Mouse (Mus musculus) urinary bladder, adult 18-20 months (tissue): Measurements from ENCODE around the gene Clk2.
"Not testable (repeated sequence)": the region's sequence is repeated elsewhere in the genome, so short reads cannot be mapped to it uniquely, and the experiment has no call there.

Experiments used
- DNase-seq, 2 experiments: peaks; one replicate each; pipeline ENCODE4 v3.0.0; 2022; ENCODE audit warnings: low spot score in 2 of 2, mixed read lengths in 2 of 2

The Clk2 gene

DNA sequence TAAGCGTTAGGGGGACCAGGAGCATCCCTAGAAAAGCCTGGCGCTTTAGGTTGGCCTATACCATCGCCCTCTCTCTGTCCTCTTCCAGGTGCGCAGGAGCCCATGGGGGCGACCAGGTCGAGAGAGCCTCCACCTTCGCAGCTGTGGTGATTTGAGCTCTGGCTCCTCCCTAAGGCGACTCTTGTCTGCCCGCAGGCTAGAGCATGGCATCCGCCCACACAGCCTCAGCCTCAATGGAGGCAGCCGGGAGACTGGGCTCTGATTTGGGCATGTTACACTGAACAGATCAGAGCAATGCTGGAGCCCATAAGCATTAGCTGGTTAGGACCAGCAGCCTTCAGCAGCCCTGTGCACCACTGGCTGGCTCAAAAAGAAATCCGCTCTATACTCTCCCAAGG, 23.9 kb downstream of the Clk2 start:
- DNase-seq, result no peak

GRCm38 (mm10) chr3:89190436-89190835, 25.8 kb downstream of the Clk2 start:
- no peak for DNase-seq

GRCm38 (mm10) chr3:89193351-89193750, 28.8 kb downstream of the Clk2 start:
- no peak for DNase-seq

DNA sequence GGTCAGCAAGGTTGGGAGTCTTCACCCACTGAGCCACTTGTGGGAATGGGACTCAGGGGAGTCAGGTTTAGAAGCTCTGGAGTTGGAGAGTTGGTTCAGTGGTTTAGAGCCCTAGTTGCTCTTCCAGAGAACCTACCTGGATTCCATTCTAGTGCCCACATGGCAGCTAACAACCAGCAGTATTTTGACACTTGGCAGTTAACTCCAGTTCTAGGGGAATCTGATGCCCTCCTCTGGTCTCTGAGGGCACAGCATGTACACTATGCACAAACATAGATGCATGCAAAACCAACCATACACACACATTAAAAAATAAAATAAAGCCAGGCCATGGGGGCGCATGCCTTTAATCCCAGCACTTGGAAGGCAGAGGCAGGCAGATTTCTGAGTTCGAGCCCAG, 29.3 kb downstream of the Clk2 start:
- no peak for DNase-seq

- peak; percentile 75 to 87 for DNase-seq
Observed at GRCm38 (mm10) chr3:89195979-89196877, 31.6 kb downstream of the Clk2 start.

GRCm38 (mm10) chr3:89199839-89200238, 35.2 kb downstream of the Clk2 start:
- DNase-seq, result no peak

DNA sequence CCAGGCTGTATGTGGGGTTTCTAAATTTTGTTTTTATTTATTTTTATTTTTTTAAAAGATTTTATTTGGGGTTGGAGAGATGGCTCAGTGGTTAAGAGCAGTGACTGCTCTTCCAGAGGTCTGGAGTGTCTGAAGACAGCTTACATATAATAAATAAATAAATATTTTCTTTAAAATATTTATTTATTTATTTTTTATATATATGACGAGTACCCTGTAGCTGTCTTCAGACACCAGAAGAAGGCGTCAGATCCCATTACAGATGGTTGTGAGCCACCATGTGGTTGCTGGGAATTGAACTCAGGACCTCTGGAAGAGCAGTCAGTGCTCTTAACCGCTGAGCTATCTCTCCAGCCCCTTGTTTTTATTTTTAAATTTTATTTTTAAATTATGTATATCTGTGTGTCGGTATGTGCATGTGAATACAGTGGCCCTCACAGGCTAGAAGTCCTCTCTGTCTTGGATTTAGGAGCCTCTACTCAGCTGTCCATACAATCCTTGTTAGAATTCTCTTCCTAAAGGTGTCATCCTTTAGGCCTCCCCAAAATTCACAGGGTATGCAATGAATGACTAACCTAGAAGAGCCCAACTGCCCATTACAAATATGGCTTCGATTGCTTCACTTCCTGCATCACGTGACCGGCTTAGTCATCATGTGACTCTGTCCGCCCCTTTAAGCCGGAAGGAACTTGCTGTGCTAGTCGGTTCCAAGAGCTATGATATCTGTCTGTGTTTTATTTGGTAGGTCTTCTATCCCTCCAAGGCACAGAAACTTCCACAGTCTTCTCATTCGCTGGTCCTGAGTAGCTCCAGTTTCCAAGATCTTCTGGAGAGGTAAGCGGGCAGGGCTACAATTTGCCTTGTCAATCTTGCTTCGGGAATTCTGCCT, 37.9 kb downstream of the Clk2 start, which contains the start of gene Gba:
Gba (plus strand) TSS at position 676 of the 889 bp plus-strand sequence.
- peak; percentile 76 to 80 for DNase-seq

DNA sequence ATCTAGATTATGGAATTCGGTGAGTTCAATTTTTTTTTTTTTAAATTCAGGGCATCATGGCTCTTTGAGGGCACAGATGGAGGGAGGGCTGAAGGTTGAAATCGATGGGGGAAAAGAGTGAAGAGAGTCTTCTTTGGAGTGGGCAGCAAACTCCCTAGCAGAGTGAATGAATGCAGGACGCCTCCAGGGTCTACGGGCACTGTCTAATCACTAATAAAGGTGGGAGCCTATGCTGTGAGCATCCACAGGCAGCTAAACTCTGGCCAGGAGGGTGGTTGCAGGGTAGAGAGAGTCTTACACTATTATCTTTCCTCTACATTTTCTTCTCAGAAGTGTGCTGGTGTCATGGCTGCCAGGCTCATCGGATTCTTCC, 38.5 kb downstream of the Clk2 start:
- no peak for DNase-seq

GRCm38 (mm10) chr3:89206079-89206478, 41.5 kb downstream of the Clk2 start:
- no peak for DNase-seq

- DNase-seq, result peak in 1 of 2 experiments; percentile 52
Observed at GRCm38 (mm10) chr3:89206695-89207094, 42.1 kb downstream of the Clk2 start.

GRCm38 (mm10) chr3:89208075-89208657, 43.6 kb downstream of the Clk2 start:
- DNase-seq, result peak; percentile 58 to 75

GRCm38 (mm10) chr3:89208736-89209135, 44.1 kb downstream of the Clk2 start:
- no peak for DNase-seq

DNA sequence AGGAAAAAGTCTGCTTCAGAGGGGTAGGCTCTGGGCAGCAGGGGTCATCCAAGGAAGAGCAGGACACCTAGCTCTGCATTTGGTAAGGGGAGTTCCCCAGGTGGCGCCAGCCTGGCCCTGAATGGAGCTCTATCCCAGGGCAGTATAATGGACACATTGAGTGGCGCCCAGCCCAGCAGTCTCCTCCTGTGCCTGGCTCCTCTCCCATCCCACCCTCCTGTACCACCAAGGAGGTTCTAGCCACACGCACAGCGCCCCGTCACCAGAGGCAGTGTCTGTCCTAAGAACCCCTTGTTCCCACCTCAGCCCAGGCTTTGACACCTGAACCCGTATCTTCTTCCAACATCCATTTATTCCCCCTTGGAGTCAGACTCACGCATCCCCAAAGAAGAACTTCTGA, 45.1 kb downstream of the Clk2 start:
- no peak for DNase-seq

GRCm38 (mm10) chr3:89210162-89210561, 45.6 kb downstream of the Clk2 start:
- no peak for DNase-seq

GRCm38 (mm10) chr3:89210731-89211130, 46.1 kb downstream of the Clk2 start:
- DNase-seq, result no peak

GRCm38 (mm10) chr3:89213803-89214530, 49.4 kb downstream of the Clk2 start:
- DNase-seq, result peak; percentile 92

GRCm38 (mm10) chr3:89214681-89215411, 50.3 kb downstream of the Clk2 start, which contains the start of gene Thbs3:
Gene Thbs3 (plus strand): TSS chr3:89215180.
- no peak for DNase-seq

DNA sequence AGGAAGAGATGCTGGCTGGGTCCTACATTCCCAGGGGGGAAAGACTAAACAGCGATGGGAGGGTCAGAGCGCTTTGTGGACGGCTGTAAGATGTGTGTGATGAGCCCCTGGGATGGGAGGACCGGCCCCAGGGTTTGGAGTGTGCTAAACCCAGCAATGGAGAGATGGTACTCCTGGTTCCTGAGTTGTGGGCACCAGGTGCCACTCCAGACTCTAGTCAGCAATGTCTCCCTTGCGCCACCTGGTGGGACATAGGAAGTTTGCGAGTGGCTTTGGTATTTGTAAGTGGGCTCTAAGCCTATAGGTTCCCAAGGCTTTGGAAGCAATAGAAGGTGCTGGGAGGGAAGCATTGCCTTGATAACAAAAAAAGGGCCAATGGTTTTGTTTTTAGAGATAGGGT, 51.3 kb downstream of the Clk2 start:
- DNase-seq, result peak; percentile 65 to 75

DNA sequence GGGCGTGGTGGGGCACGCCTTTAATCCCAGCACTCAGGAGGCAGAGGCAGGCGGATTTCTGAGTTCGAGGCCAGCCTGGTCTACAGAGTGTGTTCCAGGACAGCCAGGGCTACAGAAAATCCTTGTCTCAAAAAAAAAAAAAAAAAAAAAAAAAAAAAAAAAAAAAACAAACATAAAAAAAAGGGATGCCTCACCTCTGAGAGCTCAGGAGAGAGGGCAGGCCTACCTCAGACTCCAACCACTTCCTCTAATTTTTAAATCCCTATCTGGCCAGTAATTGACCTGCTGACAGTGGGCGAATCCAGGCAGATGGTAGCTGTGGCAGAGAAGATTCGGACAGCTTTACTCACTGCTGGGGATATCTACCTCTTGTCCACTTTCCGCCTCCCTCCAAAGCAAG, 51.8 kb downstream of the Clk2 start:
- DNase-seq, result not testable (repeated sequence)

DNA sequence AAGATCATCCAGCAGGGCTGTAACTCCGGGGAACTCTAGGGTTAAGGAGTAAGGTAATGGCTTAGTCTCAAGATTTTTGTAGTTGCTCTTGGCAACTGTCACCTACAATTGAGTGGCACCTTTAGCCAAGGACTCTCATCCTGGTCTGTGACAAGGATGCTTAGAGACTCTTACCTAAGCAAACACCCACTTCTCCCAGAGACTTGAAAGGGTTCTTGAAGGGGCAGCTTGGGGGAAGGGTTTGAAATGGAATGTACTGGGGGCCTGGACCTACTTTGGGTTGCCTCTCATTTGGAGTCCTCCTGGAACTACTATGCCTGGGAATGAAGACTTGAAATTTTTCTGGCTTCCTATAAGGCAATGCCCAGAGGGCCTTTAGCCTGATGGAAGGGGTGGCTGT, 53.7 kb downstream of the Clk2 start:
- DNase-seq, result no peak

DNA sequence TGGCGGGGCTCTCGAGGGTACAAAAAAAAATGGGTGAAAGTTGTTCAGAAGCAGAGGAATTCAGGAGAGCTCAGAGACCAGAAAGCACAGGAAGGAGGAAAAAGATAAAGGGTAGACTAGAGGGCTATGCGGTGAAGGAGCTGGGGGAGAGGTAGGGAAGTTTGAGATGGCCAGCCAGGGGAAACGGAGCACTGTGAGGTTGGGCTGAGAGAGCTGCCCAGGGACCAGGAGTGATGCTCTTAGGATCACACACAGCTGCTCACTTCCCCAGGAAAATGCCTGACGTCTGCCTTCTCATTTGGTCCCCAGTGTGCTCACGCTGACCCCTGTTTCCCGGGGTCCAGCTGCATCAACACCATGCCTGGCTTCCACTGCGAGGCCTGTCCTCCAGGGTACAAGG, 55.0 kb downstream of the Clk2 start:
- no peak for DNase-seq
